Mouse (Mus musculus) thymus, adult 2 months (tissue): ENCODE results near the gene Nceh1.

Source experiments
- CTCF ChIP-seq: fragments of 200-500 bp; IDR thresholded peaks from 2 replicates; pipeline ENCODE4 v1.5.1; 2012; ENCODE audit warnings: mild to moderate bottlenecking, control low read depth, low read length, moderate library complexity, borderline replicate concordance; ENCODE audit not compliant: control insufficient read depth, poor library complexity, insufficient read depth; ENCODE audit errors: extremely low read depth
- POLR2A ChIP-seq: fragments of 200-500 bp; IDR thresholded peaks from 2 replicates; pipeline ENCODE4 v1.6.1; 2012; ENCODE audit warnings: mild to moderate bottlenecking, low read length, control low read depth, moderate library complexity; ENCODE audit not compliant: control insufficient read depth, poor library complexity, insufficient read depth; ENCODE audit errors: extremely low read depth

DNA sequence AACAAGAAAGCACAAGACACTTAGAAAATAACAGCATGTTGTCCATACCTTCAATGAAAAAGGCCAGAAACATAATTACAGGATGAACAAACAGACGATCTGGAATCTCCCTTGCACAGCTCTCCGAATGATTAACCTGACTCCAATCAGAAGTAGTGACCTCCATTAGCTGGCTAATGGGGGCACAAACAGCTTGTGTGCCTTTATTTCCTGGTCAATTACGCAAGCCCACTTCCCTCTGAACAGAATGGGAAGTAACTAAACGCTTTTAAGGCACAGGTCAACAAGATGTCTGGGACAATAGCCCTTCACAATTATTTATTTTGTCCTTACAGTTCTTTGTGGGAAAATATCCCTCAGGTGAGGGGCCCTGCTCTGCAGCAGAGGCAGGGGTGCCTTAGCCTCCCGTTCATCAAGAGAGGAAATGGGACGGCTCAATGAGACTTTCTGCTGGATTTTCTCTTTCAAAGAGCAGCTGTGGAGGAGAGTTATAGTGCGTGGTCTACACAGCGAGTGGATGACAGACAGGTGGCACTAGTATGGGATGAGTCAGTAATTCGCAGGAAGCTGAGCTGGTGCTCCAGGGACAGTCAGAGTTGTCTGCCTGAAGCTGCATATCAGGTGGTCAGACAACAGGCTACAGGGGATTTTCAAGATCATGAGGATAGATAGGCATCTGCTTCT is 119.7 kb downstream of the Nceh1 start:
- TF ChIP-seq CTCF (no peak), POLR2A (no peak)
